Mouse (Mus musculus) gastrocnemius, postnatal 14 days (tissue): ENCODE measurements around the gene Tenm4. TPM values are rescaled to one million over a fixed set of nuclear protein-coding genes. Genes with fewer than 3 reads are reported as not detected.

Experiments used
- DNase-seq: peaks from one replicate; pipeline ENCODE4 v3.0.0; 2021; ENCODE audit warnings: mixed read lengths
- intact Hi-C: fragments of 180-260 bp; cut with DNase I; formaldehyde crosslinking; loops from one replicate; pipeline ENCODE4 v1.15.1; 2025; ENCODE audit warnings: low total_unique reads
- long read RNA-seq, 2 experiments: library from polyadenylated mRNA; stranded (forward); transcript quantifications; one replicate each; pipeline ENCODE4 v2.0.0; 2021
- total RNA-seq, 2 experiments: library from RNA; stranded (reverse); gene quantifications; 2 replicates each; pipeline ENCODE4 v1.2.3; 2021

Gene Tenm4
- 1 to 10 TPM; 3.9 to 6.5 TPM for total RNA-seq
- long read RNA-seq, experiment 1: 0 reads
- long read RNA-seq, experiment 2, partial matches to known transcripts: 1 of 1 reads
- long read RNA-seq, experiment 2, other reads (novel, unspliced or antisense): 0 of 1 reads

- DNase-seq: no peak
- intact Hi-C loops: no loop called here
Observed at GRCm38 (mm10) chr7:96170924-96171595, at the start of gene Tenm4. Gene Tenm4 (plus strand): TSS chr7:96171246.

GRCm38 (mm10) chr7:96130763-96131162 is 40.3 kb upstream of the Tenm4 start:
- no peak for DNase-seq
- intact Hi-C loops: no loop called here

- no peak for DNase-seq
- intact Hi-C loops: no loop called here
Observed at GRCm38 (mm10) chr7:96131175-96131574, 39.9 kb upstream of the Tenm4 start.

GRCm38 (mm10) chr7:96136497-96136961 is 34.5 kb upstream of the Tenm4 start:
- intact Hi-C loops: no loop called here
- DNase-seq: peak; percentile 45

- intact Hi-C loops: no loop called here
- no peak for DNase-seq
Observed at GRCm38 (mm10) chr7:96141876-96142275, 29.2 kb upstream of the Tenm4 start.

- peak; percentile 78 for DNase-seq
- intact Hi-C loops: no loop called here
Observed at GRCm38 (mm10) chr7:96142973-96143596, 28.0 kb upstream of the Tenm4 start.

- intact Hi-C loops: no loop called here
- DNase-seq: no peak
Observed at GRCm38 (mm10) chr7:96147436-96147835, 23.6 kb upstream of the Tenm4 start.

- DNase-seq: no peak
- intact Hi-C loops: no loop called here
Observed at GRCm38 (mm10) chr7:96148191-96148590, 22.9 kb upstream of the Tenm4 start.

- intact Hi-C loops: no loop called here
- DNase-seq: peak; percentile 60
Observed at GRCm38 (mm10) chr7:96151277-96151676, 19.8 kb upstream of the Tenm4 start.

- intact Hi-C loops: no loop called here
Observed at GRCm38 (mm10) chr7:96151961-96152360, 19.1 kb upstream of the Tenm4 start.

GRCm38 (mm10) chr7:96152431-96152830 is 18.6 kb upstream of the Tenm4 start:
- no peak for DNase-seq
- intact Hi-C loops: no loop called here

More at GRCm38 (mm10) chr7:96151961-96152360, 19.1 kb upstream of the Tenm4 start:
- DNase-seq: no peak

GRCm38 (mm10) chr7:96152924-96153359 is 18.1 kb upstream of the Tenm4 start:
- DNase-seq: peak; percentile 19

GRCm38 (mm10) chr7:96154025-96154424 is 17.0 kb upstream of the Tenm4 start:
- DNase-seq: no peak
- intact Hi-C loops: no loop called here

More at GRCm38 (mm10) chr7:96152924-96153359, 18.1 kb upstream of the Tenm4 start:
- intact Hi-C loops: no loop called here

GRCm38 (mm10) chr7:96156481-96157255 is 14.4 kb upstream of the Tenm4 start:
- intact Hi-C loops: no loop called here
- DNase-seq: no peak

- intact Hi-C loops: no loop called here
- no peak for DNase-seq
Observed at GRCm38 (mm10) chr7:96164141-96164540, 6.9 kb upstream of the Tenm4 start.

GRCm38 (mm10) chr7:96168921-96169320 is 2.1 kb upstream of the Tenm4 start:
- intact Hi-C loops: no loop called here
- DNase-seq: no peak

GRCm38 (mm10) chr7:96171596-96172563 is 834 bp downstream of the Tenm4 start:
- no peak for DNase-seq
- intact Hi-C loops: no loop called here

GRCm38 (mm10) chr7:96176781-96177180 is 5.7 kb downstream of the Tenm4 start:
- no peak for DNase-seq
- intact Hi-C loops: no loop called here

- DNase-seq: no peak
- intact Hi-C loops: no loop called here
Observed at GRCm38 (mm10) chr7:96181751-96182150, 10.7 kb downstream of the Tenm4 start.
